Mouse (Mus musculus) forelimb bud, embryonic 11.5 days (tissue): ENCODE data around the gene Ercc1.

Experiments used
- DNase-seq: peaks from one replicate; pipeline ENCODE4 v3.0.0-alpha.2; 2012; ENCODE audit warnings: low read depth, low spot score

Ercc1 gene

DNA sequence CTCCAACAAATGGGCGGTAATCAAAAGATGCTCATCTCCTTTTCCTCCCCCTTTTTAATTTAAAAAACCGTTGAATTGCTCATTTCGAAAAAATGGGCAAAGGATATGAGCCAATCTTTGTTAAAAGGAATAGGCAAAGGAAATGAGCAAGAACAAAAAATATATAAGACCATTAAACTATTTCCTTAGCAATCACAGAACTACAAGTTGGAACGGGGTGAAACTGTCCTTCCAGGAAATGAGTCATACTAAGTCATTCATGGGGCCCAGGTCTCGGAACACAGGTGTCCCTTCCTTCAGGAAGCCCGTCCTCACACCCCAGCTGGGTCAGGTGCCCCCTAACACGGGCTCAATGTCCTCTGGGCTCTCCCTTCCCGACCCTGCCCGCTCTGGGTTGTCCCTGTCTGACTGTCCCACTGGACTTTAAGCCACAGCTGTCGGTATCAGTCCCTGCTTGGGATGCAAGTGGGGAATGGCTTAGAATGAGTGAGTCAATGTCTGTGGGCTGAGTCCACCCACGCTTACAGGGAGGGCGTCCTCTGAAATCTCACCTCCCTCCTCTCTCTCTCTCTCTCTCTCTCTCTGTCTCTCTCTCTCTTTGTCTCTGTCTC is at the start of gene Ercc1:
Gene Ercc1 (plus strand): TSS at position 542 of the 611 bp plus-strand sequence.
- DNase-seq: no peak

DNA sequence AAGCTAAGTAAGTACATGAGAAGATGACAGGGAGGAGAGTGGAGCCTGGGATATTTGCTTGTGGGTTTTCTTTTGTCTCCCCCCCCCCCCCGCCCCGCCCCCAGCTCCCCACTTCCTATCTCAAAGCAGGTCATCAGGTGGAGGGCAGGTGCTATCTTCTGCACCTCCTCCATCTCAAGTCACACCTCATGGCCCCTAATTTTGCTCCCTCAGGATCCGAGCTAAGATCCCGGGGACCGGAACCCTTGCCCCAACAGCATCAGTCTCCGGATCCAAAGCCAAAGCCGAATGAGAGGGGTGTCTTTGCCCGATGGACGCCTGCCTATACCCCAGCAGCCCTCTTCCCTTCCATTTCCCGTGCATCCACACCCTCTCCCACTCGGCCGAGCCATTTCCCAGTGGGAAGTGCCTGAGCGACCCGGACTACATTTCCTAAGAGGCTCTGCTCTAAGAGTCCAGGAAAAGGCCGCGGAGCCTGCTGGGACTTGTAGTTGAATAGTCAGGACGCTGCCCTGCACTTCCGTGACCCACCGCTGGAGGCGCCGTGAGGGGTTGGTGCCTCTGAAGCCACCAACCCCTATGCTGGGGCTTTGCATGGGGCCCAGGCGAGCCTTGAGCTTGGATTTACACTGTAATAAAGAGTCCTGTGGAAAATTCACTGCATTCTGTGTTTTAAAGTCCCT is 48.9 kb upstream of the Ercc1 start:
- peak; percentile 95 for DNase-seq

DNA sequence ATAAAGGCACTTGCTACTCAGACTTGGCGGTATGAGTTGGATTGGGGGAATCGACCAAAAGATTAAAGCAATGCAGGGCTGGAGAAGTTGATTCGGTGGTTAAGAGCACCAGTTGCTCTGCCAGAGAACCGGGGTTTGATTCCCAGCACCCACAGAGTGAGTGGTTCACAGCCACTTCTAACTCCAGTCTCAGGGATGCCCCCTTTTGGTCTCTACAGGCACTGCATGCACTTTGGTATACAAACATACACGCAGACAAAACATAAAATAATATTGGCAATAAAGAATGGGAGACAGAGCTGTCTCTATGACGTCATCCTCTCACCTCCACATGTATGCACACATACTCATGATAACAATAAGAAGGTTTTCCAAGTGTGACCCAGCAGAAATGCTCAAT is 47.5 kb upstream of the Ercc1 start:
- no peak for DNase-seq

DNA sequence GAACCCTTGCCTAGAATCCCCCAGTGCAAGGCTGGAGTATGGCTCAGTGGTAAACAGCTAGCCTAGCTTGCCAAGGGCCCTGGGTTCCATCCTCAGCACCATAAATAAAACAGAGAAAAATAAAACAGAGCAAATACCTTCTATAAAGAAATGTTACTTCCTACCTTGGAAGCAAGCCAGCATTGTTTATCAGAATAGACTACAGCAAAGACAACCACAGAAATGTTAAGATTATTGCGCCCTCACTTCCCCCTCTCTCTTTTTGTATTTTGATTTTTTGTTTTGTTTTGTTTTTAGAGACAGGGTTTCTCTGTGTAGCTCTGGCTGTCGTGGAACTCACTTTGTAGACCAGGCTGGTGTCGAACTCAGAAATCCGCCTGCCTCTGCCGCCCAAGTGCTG is 46.8 kb upstream of the Ercc1 start:
- DNase-seq: no peak

DNA sequence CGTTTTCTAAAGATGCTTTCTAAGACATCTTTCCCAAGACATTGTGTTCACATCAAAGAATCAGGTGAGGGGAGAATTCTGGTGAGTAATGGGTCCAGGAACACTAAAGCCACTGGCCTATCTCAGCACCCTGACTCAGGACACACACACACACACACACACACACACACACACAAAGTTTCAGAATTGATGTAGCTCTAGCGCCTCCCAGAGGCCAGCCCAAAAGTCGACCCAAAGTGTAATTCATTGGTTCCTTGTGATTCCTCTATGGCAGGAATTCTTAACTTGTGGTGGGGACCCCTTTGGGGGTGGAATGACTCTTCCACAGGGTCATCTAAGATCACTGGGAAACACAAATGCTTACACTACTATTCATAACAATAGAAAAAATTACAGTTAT is 45.4 kb upstream of the Ercc1 start:
- DNase-seq: no peak

DNA sequence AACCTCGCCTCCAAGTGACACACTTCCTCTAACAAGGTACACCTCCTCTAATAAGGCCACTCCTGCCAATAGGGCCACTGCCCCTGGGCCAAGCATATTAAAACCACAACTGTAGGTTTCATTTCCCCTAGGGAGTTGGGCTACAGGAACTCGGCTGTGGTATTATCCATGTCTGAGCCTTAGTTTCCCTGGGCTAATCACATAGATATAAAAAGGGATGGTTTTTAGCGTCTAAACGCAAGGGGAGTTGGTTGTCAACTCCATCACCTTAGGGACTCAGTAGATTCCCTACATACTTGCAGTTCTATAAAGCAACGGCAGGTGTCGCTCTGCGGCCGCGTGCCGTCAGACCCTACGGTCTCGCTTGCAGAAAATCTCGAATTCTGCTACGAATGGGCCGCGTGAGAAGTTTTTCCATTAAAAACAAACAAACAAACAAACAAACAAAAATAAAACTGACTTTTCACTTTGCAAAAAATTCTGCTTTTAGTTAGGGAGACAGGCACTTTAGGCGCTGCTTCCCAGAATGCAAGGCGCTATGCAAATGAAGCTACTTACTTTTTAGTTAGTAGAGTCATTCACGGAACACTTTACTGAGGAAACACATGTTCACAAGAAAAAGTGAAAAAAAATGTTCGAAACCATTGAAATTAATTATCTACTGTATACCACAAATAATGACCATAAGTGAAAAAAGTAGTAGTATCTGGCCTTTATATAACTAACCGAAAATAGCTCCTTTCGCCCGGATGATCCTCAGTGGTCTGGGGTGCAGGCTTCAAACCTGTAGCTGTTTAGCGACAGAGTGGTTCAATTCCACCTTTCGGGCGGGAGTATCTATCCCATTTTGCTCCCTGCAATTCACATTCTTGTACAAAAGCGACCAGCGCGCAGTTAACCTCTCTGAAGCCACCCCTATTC is 43.8 kb upstream of the Ercc1 start:
- DNase-seq: peak; percentile 88

DNA sequence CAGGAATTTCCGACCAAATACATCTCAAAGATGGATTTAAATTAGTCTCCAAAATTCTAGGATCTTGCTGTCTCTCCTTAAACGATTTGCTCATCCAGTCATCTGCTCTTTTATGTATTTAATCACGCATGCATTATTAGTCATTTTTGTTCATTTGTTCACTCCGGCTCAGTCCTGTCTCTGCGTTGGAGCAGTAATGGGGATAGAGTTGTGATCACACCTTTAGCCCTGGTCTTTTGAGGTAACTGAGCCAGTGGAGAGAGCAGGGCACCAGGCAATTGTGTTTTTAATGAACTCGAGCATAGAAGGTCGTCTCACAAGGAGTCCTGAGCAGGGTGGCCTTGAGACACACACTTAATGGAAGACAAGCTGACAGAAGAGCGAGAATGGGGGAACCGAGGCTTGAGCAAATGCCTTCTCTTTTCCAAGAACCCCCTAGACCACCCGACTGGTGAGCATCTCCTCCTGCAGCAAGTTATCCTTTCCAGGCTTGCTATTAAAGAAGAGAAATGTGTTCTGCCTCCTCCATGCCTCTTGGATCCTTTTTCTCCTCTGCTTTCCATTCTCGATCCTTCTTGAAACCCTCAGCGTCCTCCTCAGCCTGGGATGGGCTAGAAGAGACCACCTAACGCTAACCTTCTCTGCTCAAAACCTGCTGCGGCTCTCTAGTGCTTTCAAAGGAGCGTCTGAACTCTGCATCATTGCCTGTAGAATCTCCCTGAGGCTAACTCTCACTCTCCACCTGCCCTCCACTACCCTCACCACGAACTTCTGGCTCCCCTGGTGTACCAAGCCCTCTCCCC is 42.9 kb upstream of the Ercc1 start:
- no peak for DNase-seq

DNA sequence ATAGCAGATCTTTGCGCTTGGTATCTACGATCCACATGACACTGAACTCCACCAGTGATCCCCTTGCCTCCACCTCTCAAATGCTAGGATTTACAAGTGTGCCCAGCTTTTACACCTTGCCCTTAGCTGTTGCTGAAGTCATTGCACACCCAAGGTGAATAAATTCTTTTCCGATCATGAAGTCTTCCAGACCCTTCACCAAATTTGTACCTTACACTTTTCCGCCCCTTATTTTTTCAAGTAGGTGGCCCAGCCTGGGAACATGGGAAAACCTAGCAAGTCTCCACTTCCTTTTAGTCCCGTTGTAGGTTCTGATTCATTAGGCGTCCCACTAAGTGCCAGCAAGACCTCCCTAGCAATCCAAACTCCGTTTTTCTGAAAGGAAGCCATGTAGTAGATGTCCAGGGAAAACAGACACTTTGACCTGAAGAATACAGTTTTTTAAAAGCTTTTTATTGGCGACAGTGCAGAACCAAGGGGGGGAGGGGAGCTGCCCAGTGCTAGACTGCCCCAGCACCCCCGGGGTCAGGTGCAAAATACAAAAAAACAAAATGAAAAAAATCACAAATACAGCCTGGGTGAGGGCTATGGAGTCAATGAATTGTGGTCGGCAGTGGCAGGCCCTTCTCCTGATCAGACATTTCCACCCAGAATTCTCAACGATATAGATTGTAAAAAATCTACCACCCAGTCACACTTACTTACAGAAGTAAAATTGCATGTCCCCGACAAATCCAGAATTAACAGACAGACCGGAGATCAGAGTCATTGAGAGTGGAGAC is 42.1 kb upstream of the Ercc1 start:
- no peak for DNase-seq

DNA sequence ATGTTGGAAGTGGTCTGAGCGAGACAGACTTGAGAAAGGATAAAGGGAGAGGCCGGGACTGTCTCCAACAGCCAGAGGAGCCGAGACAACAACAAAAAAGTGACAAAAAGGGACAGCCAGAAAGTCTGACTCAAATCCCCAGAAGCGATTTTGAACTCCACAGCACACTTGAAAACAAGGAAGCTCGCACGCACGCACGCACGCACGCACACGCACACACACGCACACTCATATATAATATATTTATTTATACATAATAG is 41.6 kb upstream of the Ercc1 start:
- no peak for DNase-seq

DNA sequence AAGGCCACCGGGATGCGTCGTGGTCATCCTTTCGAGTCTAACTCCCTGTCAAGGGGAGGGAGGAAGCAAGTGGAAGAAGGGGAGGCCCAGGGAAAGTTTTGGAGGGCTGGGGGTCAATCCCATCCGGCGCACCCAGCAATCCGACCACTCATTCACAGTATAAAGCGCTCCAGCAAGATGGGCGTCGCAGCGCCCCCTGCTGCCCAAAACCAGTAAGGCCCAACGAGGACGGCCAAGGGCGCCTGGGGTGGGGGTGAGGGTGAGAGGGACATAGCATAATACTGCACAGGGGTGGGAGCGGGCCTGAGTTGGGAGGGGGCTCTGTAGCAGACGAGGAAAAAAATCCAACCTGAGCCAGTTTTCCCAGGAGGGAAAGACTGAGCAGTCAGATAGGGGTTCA is 40.8 kb upstream of the Ercc1 start:
- peak; percentile 82 for DNase-seq

DNA sequence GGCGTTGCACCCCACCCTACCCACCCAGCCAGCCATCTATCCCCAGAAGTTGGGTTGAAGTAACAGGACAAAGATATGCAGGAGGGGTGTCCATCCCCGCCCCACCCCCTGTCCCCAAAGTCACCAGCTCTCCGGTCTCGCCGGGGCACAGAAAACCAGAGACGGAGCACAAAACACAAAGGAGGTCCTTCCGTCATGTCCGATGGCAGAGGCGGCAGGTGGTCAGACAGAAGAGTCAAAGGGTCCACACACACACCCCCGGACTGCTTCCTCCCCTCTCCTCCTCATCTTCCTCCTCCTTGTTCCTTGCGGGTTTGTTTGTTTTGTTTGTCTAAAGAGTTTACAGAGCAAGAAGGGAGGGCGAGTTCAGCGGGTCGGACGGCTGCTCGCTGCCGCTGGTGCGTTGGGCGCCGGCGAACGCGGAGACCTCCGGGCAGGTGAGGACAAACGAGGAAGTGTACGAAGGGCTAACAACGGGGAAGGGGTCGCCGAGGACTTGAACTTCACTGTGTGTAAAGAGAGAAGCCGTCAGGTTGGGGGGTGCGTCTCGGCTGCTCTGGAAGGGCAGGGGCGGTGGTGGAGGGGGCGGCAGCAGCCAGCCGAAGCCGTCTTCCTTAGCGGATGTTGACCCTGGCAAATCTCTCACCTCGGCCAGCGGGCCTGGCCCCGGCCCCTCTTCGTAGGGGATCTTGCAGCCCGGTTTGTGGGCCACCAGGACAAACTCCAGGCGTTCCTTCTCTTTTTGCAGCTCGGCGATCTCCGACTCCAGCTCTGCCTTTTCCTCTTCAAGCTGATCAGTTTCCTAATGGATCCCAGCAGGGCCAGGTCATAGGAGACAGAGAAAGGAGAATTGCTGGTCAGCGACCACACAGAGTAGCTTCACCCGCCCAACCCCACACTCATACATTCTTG is 39.8 kb upstream of the Ercc1 start:
- DNase-seq: no peak

DNA sequence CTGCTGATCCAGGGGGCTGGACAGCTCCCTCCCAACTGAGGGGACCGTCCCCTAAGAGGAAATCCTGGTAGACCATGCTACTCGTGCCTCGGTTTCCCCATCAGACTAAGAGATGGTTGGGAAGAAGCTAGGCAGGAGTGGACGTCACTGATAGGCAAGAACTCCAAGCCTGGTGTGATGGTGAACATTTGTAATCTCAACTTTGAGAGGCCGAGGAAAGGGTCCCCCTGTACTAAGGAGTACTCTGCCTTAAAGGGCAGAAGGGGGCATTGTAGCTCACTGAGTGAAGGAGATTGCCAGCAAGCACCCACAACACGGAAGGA is 39.2 kb upstream of the Ercc1 start:
- no peak for DNase-seq

DNA sequence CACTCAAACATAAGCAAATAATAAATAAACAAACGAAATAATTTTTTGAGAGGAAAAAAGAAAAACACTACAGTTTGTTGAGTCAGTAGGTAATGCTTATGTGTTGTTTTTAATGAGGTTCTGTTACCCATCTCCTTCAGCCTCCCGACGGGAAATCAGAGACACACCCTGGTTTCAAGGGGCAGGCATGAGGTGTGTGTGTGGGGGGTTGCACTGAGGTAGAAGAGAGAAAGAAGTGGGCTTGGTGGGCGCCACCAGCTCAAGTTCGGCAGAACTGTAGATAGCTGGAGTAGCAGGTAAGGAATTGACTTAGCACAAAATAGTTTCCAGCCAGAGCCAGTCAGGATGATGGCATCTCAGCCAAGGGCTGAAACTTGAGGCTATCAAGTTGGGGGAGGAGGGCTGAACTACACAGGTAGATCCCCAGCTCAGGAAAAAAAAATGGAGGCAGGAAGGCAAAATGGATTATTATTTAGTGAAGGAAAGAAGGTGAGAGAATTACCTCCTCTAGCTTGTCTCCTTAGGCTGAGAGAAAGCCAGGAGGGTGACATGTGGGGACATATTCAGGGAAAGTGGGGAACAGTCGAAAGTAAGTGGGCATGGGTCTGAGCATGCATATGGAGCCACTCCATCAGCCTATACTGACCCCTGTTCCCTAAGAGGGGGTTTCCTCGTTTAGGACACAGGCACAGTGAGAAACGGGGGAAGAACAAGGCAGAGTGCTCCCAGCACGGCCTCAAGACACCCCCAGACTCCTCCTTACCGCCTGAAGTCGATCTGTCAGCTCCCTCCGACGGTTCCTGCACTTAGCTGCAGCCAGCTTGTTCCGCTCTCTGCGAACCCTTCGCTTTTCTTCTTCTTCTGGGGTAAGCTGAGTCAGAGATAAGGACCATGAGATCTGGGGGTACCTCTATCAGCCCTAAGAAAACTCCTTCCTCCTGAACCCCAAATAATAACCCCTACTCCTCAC is 38.5 kb upstream of the Ercc1 start:
- no peak for DNase-seq

DNA sequence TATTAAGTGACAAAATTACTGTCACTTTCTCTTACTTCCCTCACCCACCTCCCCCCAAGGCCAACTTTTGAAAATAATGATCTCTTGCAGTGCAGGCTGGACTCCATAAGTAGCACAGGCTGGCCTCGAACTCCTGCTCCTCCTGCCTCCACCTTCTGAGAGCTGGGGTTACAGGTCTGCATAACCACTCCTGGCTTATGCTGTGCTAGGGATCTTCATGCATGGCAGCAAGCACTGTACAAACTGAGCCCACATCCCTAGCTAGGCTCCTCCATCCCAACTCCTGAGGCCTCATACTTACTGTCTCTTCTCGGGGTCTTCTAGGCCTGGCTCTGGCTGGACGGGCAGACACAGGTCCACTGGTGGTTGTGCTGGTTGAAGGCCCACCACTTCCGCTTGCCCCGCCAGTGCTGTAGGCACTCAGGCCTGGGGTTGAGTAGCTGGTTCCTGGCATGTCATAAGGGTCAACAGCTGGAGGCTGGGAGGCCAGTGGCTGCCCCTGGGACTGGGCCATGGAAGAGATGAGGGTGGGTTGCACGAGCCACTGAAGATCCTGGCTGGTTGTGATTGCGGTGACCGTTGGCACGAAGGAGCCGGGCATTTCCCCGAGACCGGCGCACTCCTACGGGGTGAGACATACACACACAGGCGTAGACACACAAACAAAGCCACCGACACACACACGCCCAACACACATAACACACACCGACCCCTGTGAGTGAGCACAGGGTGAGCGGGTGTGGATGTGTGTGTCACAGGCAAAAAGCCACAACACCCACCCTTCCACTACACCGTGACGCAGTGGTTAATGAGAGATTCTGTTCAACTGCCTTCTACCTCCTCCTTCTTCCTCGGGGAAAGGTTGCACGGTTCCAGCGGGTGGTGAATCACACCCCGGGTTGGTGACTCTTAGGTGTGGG is 37.5 kb upstream of the Ercc1 start:
- DNase-seq: no peak

DNA sequence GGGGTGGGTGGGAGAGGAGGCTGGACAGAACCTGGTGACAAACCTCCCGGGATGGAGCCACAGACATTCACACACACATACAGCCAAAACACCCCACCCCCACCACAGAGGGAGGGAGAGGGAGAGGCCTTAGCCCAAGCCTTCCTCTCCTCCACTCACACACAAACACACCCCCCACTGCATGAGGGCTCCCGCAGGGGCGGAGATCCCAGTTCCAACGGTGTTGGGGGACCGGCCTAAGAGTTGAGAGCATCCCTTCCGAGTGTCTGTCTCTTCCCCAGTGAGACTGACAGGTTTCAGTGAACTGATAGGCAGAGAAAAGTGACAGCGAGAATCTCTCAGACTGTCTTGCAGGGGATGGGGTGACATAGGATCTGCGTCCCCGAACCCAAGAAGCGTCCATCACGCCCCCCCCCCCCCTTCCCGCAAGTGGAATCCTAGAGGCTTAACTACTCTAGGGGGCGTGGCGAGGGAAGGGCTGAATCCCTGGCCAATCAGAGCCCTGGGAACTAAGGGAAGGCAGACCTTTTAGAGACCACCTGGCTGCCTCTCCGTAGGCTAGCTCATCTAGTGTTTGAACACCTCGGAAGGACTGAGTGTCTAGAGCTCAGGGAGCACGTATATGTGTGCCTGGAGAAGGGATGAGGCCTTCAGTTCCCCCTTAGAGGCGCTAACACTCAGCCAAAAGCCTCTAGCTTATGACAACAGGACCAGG is 36.7 kb upstream of the Ercc1 start:
- peak; percentile 60 for DNase-seq

DNA sequence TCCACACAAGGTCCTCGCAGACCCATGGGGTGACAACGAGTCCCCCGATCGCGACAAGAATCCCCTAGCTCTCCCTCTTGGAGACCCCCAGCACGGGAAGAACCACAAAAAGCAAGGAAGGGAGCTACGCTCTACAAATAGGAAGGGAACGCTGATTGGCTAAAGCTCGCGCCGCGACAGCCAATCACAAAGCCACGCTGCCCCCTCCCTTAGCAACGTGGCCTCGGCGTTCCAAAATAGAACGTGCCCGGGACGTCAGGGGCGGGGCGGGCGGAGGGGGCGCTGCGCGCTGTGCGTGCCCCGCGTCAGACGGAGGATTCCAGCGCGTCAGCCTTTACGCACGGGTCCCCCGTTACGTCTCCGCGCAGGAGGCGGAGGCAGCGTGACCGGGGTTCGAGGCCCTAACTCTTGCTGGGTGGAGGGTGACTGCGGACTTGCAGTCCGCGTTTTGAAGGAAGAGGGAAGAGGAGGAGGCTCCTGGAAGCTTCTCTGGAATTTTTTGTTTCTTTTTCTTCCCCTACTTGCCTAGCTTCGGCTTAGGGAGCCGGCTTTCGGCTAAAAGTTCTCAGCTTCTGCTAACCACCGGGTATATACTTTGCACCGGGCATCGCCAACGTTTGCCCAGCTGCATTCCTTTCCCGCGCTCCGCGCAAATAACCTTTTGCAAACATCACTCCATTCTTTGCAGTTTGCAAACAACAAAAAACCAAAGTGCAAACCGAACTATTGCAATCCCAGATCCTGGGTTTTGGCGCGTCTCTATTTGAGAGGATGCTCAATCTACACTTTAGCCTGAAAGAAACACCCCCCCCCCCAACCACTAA is 35.9 kb upstream of the Ercc1 start:
- DNase-seq: peak; percentile 95
